Mouse (Mus musculus) embryonic facial prominence, embryonic 15.5 days (tissue): ENCODE results near the gene Pgpep1l. TPM values are rescaled to one million over a fixed set of nuclear protein-coding genes. Genes with fewer than 3 reads are reported as not detected.
A peak's percentile ranks its signal among the peaks of the same experiment; 100 is the strongest.

Experiments
- ATAC-seq: fragments of 200-750 bp; cut with Nextera tagmentation; 2 replicates; pipeline ENCODE4 v1.8.0; 2017; ENCODE audit warnings: low read depth, moderate TSS enrichment; ENCODE audit not compliant: insufficient number of reproducible peaks, low FRiP score, low TSS enrichment
- H3K27ac ChIP-seq: fragments of 300-500 bp; sonication (generic); replicated peaks from 2 replicates; pipeline ENCODE4 v1.5.1; 2015; ENCODE audit warnings: mild to moderate bottlenecking, inconsistent platforms
- H3K27me3 ChIP-seq: fragments of 300-500 bp; sonication (generic); 2 replicates; pipeline ENCODE4 v1.6.1; 2015; ENCODE audit warnings: inconsistent platforms
- H3K36me3 ChIP-seq: fragments of 300-500 bp; sonication (generic); 2 replicates; pipeline ENCODE4 v1.6.1; 2015; ENCODE audit warnings: mild to moderate bottlenecking, inconsistent platforms
- H3K4me1 ChIP-seq: fragments of 300-500 bp; sonication (generic); 2 replicates; pipeline ENCODE4 v1.6.1; 2015; ENCODE audit warnings: inconsistent platforms
- H3K4me2 ChIP-seq: fragments of 300-500 bp; sonication (generic); replicated peaks from 2 replicates; pipeline ENCODE4 v1.6.1; 2015; ENCODE audit warnings: mild to moderate bottlenecking, inconsistent platforms
- H3K4me3 ChIP-seq: fragments of 300-500 bp; sonication (generic); replicated peaks from 2 replicates; pipeline ENCODE4 v1.5.1; 2015; ENCODE audit warnings: mild to moderate bottlenecking, inconsistent platforms
- H3K9ac ChIP-seq: fragments of 300-500 bp; sonication (generic); 2 replicates; pipeline ENCODE4 v1.6.1; 2015; ENCODE audit warnings: inconsistent platforms
- H3K9me3 ChIP-seq: fragments of 300-500 bp; sonication (generic); replicated peaks from 2 replicates; pipeline ENCODE4 v1.6.1; 2016; ENCODE audit warnings: inconsistent platforms
- WGBS: fragments of 180-500 bp; shearing (Covaris S2); methylation state at CpG from one replicate; pipeline ENCODE4 v1.1.7; 2015; 5-methylcytosine and 5-hydroxymethylcytosine counted together
- polyA plus RNA-seq: library from polyadenylated mRNA; unstranded; fragments of >200 nt; fragmentation: Nextera tagmentation; extraction: Ambion mirVana; gene quantifications from 2 replicates; pipeline ENCODE4 v1.2.1, GENCODE M21; 2015

Pgpep1l gene
- polyA plus RNA-seq, 1 experiment from 2014 or later: not detected

DNA sequence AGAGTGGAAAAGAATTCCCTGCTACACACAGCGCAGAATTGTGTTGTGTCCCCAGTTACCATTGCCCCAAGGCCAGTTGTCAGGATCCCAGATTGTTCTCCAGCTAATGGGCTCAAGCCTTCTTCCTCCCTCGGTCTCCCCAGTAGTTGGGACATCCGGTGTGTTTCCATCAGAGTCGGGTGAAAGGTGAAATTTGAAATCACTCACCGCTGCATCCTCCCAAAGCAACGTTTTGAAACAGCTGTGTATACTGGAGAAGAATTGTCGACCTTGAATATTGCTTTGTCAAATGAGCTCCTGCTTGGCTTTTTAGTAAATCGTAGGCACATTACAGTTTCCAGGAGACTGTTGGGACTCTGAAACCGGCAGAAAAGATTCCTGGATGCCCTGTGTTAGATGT lies 10.9 kb upstream of the Pgpep1l start:
- H3K27me3 ChIP-seq: no peaks in the 10 kb centered on the region
- no peaks in the 10 kb centered on the region for H3K36me3 ChIP-seq
- H3K9ac ChIP-seq: no peak overlapping the region
- ATAC-seq: no peak
- H3K4me2 ChIP-seq: no peak overlapping the region
- H3K4me1 ChIP-seq: peaks cover 27% of the 10 kb centered on the region
- H3K4me3 ChIP-seq: no peak overlapping the region
- 48% methylated on average over 9 of the region's 9 CpGs for WGBS
- no peaks in the 10 kb centered on the region for H3K9me3 ChIP-seq
- H3K27ac ChIP-seq: no peak overlapping the region

DNA sequence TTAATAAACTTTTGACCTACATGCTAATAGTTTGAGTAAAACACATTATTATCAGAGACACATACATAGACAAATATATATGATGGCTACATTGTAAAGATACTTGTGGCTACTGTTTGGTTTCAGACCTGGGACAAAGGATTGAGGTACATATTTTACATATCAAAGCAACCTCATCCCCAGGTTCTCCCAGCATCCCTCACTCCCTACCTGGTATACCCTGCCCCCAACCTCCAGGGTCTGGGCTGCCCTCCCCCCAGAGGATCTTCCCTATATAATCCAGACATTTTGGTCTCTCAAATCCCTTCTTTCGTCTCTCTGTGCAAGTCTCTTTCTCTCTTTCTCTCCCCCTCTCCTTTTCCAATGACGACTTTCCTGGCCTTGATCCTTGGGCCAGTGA lies 10.2 kb upstream of the Pgpep1l start:
- no peaks in the 10 kb centered on the region for H3K9me3 ChIP-seq
- no peak overlapping the region for H3K9ac ChIP-seq
- H3K4me2 ChIP-seq: no peak overlapping the region
- WGBS: 65% methylated on average over 2 of the region's 2 CpGs
- H3K27ac ChIP-seq: no peak overlapping the region
- no peaks in the 10 kb centered on the region for H3K36me3 ChIP-seq
- ATAC-seq: no peak
- no peaks in the 10 kb centered on the region for H3K27me3 ChIP-seq
- peaks cover 27% of the 10 kb centered on the region for H3K4me1 ChIP-seq
- no peak overlapping the region for H3K4me3 ChIP-seq

DNA sequence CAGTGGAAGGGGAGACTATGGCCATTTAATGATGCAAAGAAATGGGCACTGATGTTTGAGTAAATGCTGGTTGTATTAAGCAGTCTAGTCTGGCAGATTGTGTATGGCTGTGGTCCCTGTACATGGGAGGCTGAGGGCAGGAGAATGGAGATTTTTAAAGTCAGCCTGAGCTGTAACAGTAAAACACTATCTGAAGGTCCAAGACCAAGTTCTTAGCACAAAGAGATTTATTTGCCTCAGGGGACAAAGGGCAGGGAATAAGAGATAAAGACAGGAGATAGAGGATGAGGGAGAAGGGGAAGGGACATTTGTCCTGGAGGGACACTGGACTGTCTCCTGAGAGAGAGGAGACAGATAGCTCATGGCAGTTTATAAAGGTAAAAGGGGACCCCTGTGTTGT lies 9.5 kb upstream of the Pgpep1l start, which contains the start of gene Fam169b:
Gene Fam169b (plus strand): TSS at position 325 of the 400 bp plus-strand sequence.
- ATAC-seq: no peak
- Histone ChIP-seq H3K4me1 (peaks cover 24% of the 10 kb centered on the region), H3K4me2 (no peak within 1 kb of the TSS), H3K27me3 (no peaks in the 10 kb centered on the region), H3K36me3 (no peaks in the 10 kb centered on the region), H3K9me3 (no peaks in the 10 kb centered on the region), H3K27ac (no peak within 1 kb of the TSS), H3K4me3 (no peak within 1 kb of the TSS), H3K9ac (no peak within 1 kb of the TSS)

DNA sequence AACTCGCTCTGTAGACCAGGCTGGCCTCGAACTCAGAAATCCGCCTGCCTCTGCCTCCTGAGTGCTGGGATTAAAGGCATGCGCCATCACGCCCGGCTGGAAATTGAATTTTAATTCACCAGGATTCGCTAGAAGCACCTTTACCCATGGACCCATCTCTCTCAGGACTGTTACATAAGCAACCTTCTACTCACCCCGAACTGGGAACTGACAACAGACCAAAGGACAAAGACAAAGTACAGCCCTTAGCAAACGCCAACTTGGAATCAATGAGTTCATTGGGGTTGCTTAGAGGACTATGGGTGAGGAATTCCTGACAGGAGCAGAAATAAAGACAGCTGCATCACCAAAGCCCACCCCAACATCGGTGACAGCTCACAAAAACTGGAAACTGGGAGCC lies 8.6 kb upstream of the Pgpep1l start:
- Histone ChIP-seq H3K9me3 (no peaks in the 10 kb centered on the region), H3K9ac (no peak overlapping the region), H3K4me2 (no peak overlapping the region), H3K4me3 (no peak overlapping the region), H3K4me1 (peaks cover 19% of the 10 kb centered on the region), H3K27ac (no peak overlapping the region), H3K27me3 (no peaks in the 10 kb centered on the region), H3K36me3 (no peaks in the 10 kb centered on the region)
- 91% methylated on average over 10 of the region's 10 CpGs for WGBS
- no peak for ATAC-seq

DNA sequence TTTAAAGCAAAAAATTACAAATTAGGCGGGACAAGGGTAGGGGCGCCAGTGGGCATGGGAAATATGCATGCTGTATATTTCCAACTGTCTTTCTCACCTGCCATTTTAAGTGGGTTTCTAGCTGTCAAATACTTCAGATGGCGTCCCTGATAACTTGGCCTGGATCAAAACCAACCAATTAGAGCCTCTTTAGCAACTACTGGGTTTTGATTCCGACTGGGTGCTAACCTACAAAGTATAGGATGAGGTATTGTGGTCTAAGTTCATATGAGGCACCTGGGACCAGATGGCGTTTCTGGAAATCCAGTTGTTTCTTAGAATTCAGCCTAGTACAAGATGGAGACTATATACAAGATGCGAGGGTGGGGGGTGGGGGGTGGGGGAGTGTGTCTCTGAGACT lies 7.8 kb upstream of the Pgpep1l start:
- Histone ChIP-seq H3K27me3 (no peaks in the 10 kb centered on the region), H3K4me3 (no peak overlapping the region), H3K9ac (no peak overlapping the region), H3K4me1 (peaks cover 16% of the 10 kb centered on the region), H3K9me3 (no peaks in the 10 kb centered on the region), H3K4me2 (no peak overlapping the region), H3K36me3 (no peaks in the 10 kb centered on the region), H3K27ac (no peak overlapping the region)
- ATAC-seq: no peak
- WGBS: 85% methylated on average over 6 of the region's 6 CpGs

DNA sequence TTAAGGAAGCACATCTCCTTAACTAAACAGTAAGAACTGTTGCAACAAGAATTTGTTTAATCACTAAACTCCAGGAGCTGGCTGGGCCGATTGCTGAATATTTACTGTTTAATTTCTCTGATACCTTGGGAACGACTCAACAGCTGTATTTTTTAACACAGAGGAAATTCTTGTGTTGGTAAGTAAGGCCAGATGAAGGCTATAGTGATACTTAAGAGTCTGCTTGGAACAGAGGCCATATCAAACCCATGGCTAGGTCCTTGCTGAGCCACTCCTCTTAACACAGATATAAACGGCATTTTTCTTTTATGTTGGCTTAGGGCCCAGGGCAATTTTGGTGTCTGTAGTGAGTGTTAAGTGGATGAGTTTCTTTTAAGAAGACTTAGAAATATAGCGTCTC lies 6.5 kb upstream of the Pgpep1l start:
- Histone ChIP-seq H3K9ac (no peak overlapping the region), H3K27ac (no peak overlapping the region), H3K4me2 (no peak overlapping the region), H3K9me3 (no peaks in the 10 kb centered on the region), H3K4me1 (peaks cover 10% of the 10 kb centered on the region), H3K36me3 (no peaks in the 10 kb centered on the region), H3K27me3 (no peaks in the 10 kb centered on the region), H3K4me3 (no peak overlapping the region)
- ATAC-seq: no peak
- WGBS: 30% methylated on average over 4 of the region's 4 CpGs

DNA sequence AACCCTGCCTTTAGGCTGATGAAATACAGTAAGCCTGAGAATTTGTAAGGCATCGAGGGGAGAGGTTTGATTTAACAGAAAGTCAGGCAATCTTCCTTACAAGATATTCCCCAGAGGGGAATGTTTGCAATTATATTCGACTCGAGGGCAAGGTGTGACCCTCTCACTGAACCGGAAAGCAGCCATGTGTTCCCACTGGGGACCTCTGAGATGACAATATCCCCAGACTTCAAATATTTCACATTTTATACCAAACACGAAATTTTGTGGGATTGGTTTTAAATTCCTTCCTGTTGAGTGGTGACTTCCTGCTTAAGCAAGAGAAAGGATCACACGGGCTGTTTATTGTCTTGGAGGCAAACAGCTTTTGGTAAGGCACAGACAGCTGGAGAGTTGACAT lies 2.7 kb upstream of the Pgpep1l start:
- H3K27me3 ChIP-seq: no peaks in the 10 kb centered on the region; the same call in 1 of the 2 replicates
- WGBS: 4% methylated on average over 6 of the region's 6 CpGs
- no peak overlapping the region for H3K9ac ChIP-seq
- no peak for ATAC-seq
- H3K36me3 ChIP-seq: no peaks in the 10 kb centered on the region
- H3K4me1 ChIP-seq: peaks cover 22% of the 10 kb centered on the region
- H3K4me2 ChIP-seq: 0 out of 2 replicates have a peak overlapping the region, but pooled peaks have one; percentile 3
- H3K27ac ChIP-seq: peak overlapping the region; percentile 5; the same call in 1 of the 2 replicates
- no peak overlapping the region for H3K4me3 ChIP-seq
- H3K9me3 ChIP-seq: no peaks in the 10 kb centered on the region

DNA sequence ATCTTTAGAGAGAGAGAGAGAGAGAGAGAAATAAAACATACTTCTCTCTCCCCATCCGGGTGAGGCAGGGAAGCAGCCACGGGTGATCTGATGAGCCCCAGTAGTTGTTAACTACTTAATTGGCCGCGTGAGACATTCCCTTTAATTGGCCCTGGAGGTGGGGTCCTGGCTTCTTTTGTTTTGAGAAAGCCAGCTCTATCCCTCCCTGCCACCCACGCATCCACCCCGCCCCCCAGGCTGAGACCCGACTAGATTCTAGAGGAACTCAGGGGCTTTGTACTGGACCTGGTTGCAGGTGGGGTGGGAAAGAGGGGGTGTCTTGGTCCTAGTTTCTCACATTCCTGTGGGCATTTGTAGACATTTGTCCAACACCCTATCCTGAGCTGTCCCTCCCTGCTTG lies 1.4 kb upstream of the Pgpep1l start:
- Histone ChIP-seq H3K36me3 (no peaks in the 10 kb centered on the region), H3K4me2 (no peak overlapping the region), H3K4me3 (no peak overlapping the region), H3K27ac (no peak overlapping the region), H3K27me3 (no peaks in the 10 kb centered on the region; the same call in 1 of the 2 replicates), H3K4me1 (peaks cover 22% of the 10 kb centered on the region), H3K9ac (no peak overlapping the region), H3K9me3 (no peaks in the 10 kb centered on the region)
- no peak for ATAC-seq
- 30% methylated on average over 7 of the region's 7 CpGs for WGBS

DNA sequence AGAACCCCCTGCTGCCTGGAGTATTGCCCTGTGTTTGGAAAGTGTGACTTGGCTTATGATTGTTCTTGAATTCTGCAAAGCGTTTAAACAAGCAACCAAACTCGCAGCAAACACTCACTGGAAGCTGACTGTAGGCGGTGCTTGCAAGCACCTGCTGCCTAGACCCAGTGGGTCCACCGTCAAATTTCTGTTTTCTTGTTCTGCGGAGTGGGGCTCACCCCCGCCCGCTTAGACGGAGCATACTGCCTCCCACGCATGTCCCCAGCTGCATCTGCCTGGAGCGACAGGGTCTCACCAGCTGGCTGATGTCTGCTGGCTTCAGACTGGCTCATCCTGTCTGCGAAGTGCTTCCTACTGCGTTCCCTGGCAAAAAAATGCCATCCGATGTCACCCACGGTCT lies 498 bp upstream of the Pgpep1l start:
- Histone ChIP-seq H3K4me2 (peak overlapping the region; percentile 69), H3K4me1 (peaks cover 22% of the 10 kb centered on the region), H3K27me3 (no peaks in the 10 kb centered on the region; the same call in 1 of the 2 replicates), H3K9ac (no peak overlapping the region), H3K4me3 (peak overlapping the region; percentile 34), H3K36me3 (no peaks in the 10 kb centered on the region), H3K27ac (0 out of 2 replicates have a peak overlapping the region, but pooled peaks have one; percentile 58), H3K9me3 (no peaks in the 10 kb centered on the region)
- ATAC-seq: 0 out of 2 replicates have a peak, but pooled peaks have one; percentile 26
- WGBS: 5% methylated on average over 14 of the region's 14 CpGs

DNA sequence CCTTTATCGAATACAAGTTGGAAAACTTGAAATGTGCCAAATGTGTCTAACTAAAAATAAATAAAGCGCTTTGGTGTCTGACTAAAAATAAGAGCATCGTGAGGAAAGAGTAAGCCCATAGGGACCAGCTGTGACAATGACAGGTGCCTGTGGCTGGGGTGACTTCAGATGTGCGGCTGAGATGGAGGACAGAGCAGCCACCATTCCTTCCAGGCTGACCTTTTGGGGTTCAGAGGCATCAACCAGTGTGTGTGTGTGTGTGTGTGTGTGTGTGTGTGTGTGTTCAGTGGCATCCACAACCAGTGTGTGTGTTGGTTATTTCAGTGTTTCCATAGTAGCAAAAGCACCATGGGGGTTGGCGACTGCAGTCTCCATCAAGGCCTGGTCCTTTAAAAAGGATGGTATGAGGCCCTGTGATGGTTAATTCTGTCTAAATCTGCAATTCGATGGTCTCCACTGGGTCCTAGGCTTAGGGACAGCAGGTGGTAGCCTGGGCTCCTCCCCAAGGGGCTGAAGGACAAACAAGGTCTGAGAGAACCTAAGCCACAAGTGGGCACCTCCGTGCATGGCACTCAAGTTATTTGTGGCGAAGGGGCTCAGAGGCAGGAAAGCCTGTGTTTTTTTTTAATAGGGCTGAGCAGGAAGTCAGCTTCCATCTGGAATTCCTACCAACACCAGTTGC lies 546 bp downstream of the Pgpep1l start:
- H3K4me1 ChIP-seq: peaks cover 23% of the 10 kb centered on the region

DNA sequence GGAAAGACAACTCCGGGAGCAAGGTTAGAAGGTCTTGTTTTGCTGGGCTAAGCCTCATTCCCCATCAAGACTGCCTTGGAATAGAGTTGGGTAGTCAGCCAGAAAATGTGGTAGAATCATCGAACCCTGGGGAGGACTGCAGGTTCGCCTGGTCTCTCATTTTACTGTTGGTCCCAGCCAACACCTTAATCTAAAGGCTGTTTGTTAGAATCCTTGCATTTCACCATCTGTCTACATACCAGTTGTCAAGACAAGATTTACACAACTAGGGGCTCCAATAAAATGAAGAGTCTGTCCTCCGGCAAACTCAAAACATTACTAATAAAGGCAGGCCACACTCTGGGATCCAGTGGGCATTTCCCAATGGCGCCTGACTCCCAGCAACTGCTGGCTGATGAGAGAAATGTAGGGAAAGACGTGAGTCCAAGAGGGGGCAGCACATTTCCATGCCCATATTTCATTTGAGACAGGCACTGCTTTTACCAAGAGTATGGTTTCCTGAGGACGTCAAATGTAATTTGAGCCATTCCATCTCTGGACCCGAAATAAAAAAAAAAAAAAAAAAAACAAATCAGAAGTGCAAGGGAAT lies 1.3 kb downstream of the Pgpep1l start:
- Histone ChIP-seq H3K4me2 (no peak overlapping the region), H3K27ac (0 out of 2 replicates have a peak overlapping the region, but pooled peaks have one; percentile 11), H3K9me3 (no peaks in the 10 kb centered on the region), H3K4me1 (peaks cover 26% of the 10 kb centered on the region), H3K4me3 (no peak overlapping the region), H3K27me3 (no peaks in the 10 kb centered on the region; the same call in 1 of the 2 replicates), H3K9ac (no peak overlapping the region), H3K36me3 (no peaks in the 10 kb centered on the region)
- ATAC-seq: no peak
- 49% methylated on average over 8 of the region's 8 CpGs for WGBS

More for the DNA sequence above, 546 bp downstream of the Pgpep1l start:
- Histone ChIP-seq H3K9me3 (no peaks in the 10 kb centered on the region), H3K4me2 (peak overlapping the region; percentile 69), H3K36me3 (no peaks in the 10 kb centered on the region), H3K9ac (no peak overlapping the region), H3K27ac (0 out of 2 replicates have a peak overlapping the region, but pooled peaks have one; percentile 3), H3K4me3 (peak overlapping the region; percentile 34), H3K27me3 (no peaks in the 10 kb centered on the region; the same call in 1 of the 2 replicates)
- 53% methylated on average over 8 of the region's 8 CpGs for whole genome bisulfite sequencing
- ATAC-seq: peak; percentile 27; the same call in 1 of the 2 replicates
